Mouse (Mus musculus): ENCODE data around the gene Gm45234.

The Gm45234 gene

GRCm38 (mm10) chr6:124740211-124740887 lies 15.5 kb downstream of the Gm45234 start:
- DNase-seq (ENCODE audit: low spot score in 2 of 2): peak in 1 of 2 experiments; percentile 87

- DNase-seq (ENCODE audit: low spot score in 2 of 2): peak in 1 of 2 experiments; percentile 70
These were observed 16.5 kb downstream of the Gm45234 start for GRCm38 (mm10) chr6:124739231-124739796.

- peak in 1 of 2 experiments; percentile 75 for DNase-seq (ENCODE audit: low spot score in 2 of 2)
These were observed 17.3 kb downstream of the Gm45234 start, which contains the start of gene Ptpn6 for GRCm38 (mm10) chr6:124738511-124739023. Ptpn6 (minus strand) TSS chr6:124738714.

GRCm38 (mm10) chr6:124737040-124737439 lies 18.8 kb downstream of the Gm45234 start:
- DNase-seq (ENCODE audit: low spot score in 2 of 2): no peak

- no peak for DNase-seq (ENCODE audit: low spot score in 2 of 2)
These were observed 21.4 kb downstream of the Gm45234 start for GRCm38 (mm10) chr6:124734417-124734816.

GRCm38 (mm10) chr6:124732476-124733370 lies 23.1 kb downstream of the Gm45234 start:
- peak; percentile 85 to 90 for DNase-seq (ENCODE audit: low spot score in 2 of 2)

- DNase-seq (ENCODE audit: low spot score in 2 of 2): no peak
These were observed 24.8 kb downstream of the Gm45234 start for GRCm38 (mm10) chr6:124731038-124731437.

GRCm38 (mm10) chr6:124729850-124730705 lies 25.7 kb downstream of the Gm45234 start:
- no peak for DNase-seq (ENCODE audit: low spot score in 2 of 2)

- DNase-seq (ENCODE audit: low spot score in 2 of 2): no peak
These were observed 27.2 kb downstream of the Gm45234 start for GRCm38 (mm10) chr6:124728621-124729020.

GRCm38 (mm10) chr6:124724472-124724871 lies 31.3 kb downstream of the Gm45234 start:
- DNase-seq (ENCODE audit: low spot score in 2 of 2): no peak

- DNase-seq (ENCODE audit: low spot score in 2 of 2): no peak
These were observed 32.3 kb downstream of the Gm45234 start for GRCm38 (mm10) chr6:124723541-124723940.

- DNase-seq (ENCODE audit: low spot score in 2 of 2): no peak
These were observed 32.8 kb downstream of the Gm45234 start for GRCm38 (mm10) chr6:124722876-124723473.

- no peak for DNase-seq (ENCODE audit: low spot score in 2 of 2)
These were observed 34.9 kb downstream of the Gm45234 start for GRCm38 (mm10) chr6:124720904-124721303.

- DNase-seq (ENCODE audit: low spot score in 2 of 2): no peak
These were observed 36.4 kb downstream of the Gm45234 start for GRCm38 (mm10) chr6:124719354-124719978.

- no peak for DNase-seq (ENCODE audit: low spot score in 2 of 2)
These were observed 37.1 kb downstream of the Gm45234 start for GRCm38 (mm10) chr6:124718703-124719102.

- no peak for DNase-seq (ENCODE audit: low spot score in 2 of 2)
These were observed 37.9 kb downstream of the Gm45234 start for GRCm38 (mm10) chr6:124717968-124718367.

- DNase-seq (ENCODE audit: low spot score in 2 of 2): peak; percentile 61 to 76
These were observed 38.8 kb downstream of the Gm45234 start for GRCm38 (mm10) chr6:124716864-124717490.

- no peak for DNase-seq (ENCODE audit: low spot score in 2 of 2)
These were observed 42.9 kb downstream of the Gm45234 start for GRCm38 (mm10) chr6:124712918-124713317.

GRCm38 (mm10) chr6:124711824-124712782 lies 43.7 kb downstream of the Gm45234 start, which contains the start of the genes Emg1 and Phb2:
Emg1 (minus strand) TSS chr6:124712178.
Phb2 (plus strand) TSS chr6:124712336.
- peak; percentile 98 for DNase-seq (ENCODE audit: low spot score in 2 of 2)

Data from spleen, postnatal 4 days (tissue).